Mouse (Mus musculus): ENCODE data around the gene Rbm39. TPM values are rescaled to one million over a fixed set of nuclear protein-coding genes. Genes with fewer than 3 reads are reported as not detected.

The Rbm39 gene
- polyA plus RNA-seq (2014; fragmentation: Nextera tagmentation; extraction: Ambion mirVana) = 502 and 507 TPM in 2 replicates

DNA sequence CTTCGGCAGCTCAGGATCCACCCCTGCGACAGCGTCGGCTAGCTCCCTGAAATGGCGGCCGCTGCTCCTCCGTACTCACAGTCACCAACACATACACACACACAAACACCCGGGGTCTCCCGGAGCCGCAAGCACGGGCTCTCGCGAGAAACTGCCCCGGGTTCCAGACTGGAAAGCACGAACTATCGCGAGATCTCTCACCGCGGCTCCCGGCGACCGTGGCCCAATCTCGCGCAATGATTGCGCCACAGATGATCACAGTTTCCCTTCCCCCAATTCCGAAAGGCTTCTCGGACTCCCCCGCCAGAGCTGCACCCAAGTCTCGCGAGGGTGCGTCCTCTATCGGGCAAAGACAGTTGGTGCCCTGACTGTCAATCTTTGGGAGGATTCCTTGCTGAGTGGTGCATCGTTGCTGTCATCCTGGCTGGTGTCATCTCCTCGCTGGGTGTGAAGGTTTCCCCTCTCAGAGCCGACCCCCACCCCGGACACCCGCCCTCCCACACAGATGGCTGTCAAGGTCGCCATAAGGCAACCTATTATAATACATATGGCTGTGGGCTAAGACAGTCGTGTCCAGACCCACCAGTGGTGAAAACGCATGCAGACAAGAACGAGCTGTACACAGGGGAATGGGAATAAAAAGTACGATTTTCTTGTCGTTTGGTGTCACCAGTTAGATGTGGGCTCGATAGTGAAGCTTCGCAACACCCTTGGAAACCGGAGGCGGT lies at the start of gene Rbm39:
TSS of gene Rbm39 (minus strand) at position 145 of the 728 bp plus-strand sequence.
- Histone ChIP-seq H3K4me3 (ENCODE audit: low read depth, low read length) (peak within 1 kb of the TSS; percentile 100), H3K4me1 (ENCODE audit: control insufficient read depth, insufficient read depth, low read length) (peaks cover 13% of the 10 kb centered on the region), H3K27me3 (replicated peaks; ENCODE audit: control insufficient read depth, insufficient read depth, low read length) (no peaks in the 10 kb centered on the region), H3K36me3 (ENCODE audit: control insufficient read depth, insufficient read depth, low read length) (peaks cover 23% of the 10 kb centered on the region), H3K9me3 (replicated peaks; ENCODE audit: control insufficient read depth, low read length) (no peaks in the 10 kb centered on the region), H3K9ac (ENCODE audit: low read length) (peak within 1 kb of the TSS; percentile 100), H3K4me2 (ENCODE audit: low read length) (peak within 1 kb of the TSS; percentile 77), H3K27ac (ENCODE audit: low read depth, low read length) (peak within 1 kb of the TSS; percentile 98)
- under 1% methylated on average over 47 of the region's 47 CpGs for WGBS
- DNase-seq (ENCODE audit: low spot score) (peak; percentile 100), ATAC-seq (peak; percentile 97)

DNA sequence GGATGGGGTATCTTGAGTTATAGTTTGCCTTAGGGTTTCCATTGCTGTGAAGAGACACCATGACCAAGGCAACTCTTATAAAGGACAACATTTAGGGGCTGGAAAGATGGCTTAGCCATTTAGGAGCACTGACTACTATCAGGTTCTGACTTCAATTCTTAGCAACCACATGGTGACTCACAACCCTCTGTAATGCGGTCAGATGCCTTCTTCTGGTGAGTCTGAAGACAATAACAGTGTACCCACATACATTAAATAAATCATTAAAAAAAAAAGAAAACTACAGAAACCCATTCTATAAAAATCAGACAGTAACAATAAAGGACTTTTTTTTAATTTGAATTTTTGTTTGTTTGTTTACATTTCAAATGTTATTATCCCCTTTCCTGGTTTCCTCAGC lies 49.1 kb upstream of the Rbm39 start:
- ATAC-seq (no peak), DNase-seq (ENCODE audit: low spot score) (no peak)
- Histone ChIP-seq H3K36me3 (ENCODE audit: control insufficient read depth, insufficient read depth, low read length) (peaks cover 44% of the 10 kb centered on the region), H3K27ac (ENCODE audit: low read depth, low read length) (no peak overlapping the region), H3K27me3 (replicated peaks; ENCODE audit: control insufficient read depth, insufficient read depth, low read length) (no peaks in the 10 kb centered on the region), H3K9me3 (replicated peaks; ENCODE audit: control insufficient read depth, low read length) (no peaks in the 10 kb centered on the region), H3K9ac (ENCODE audit: low read length) (no peak overlapping the region), H3K4me1 (ENCODE audit: control insufficient read depth, insufficient read depth, low read length) (no peaks in the 10 kb centered on the region), H3K4me2 (ENCODE audit: low read length) (no peak overlapping the region), H3K4me3 (ENCODE audit: low read depth, low read length) (no peak overlapping the region)
- 95% methylated on average over 1 of the region's 1 CpGs for WGBS

DNA sequence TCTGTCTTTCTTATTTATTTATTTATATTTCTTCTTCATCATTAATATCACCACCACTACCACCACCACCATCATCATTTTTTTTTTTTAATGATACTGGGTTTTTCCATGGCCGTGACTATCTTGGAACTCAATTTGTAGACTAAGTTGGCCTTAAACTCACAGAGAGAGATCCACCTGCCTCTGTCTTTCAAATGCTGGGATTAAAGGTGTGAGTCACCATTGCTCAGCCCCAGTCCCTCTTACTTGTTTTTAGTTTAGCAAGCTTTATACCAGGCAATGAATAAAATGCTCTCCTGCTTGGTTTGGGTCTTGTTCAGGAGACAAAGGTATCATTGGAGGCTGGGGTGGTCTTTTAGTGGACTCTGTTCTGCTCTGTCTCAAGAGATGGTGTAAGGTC lies 47.7 kb upstream of the Rbm39 start:
- H3K9ac ChIP-seq (ENCODE audit: low read length) = no peak overlapping the region

DNA sequence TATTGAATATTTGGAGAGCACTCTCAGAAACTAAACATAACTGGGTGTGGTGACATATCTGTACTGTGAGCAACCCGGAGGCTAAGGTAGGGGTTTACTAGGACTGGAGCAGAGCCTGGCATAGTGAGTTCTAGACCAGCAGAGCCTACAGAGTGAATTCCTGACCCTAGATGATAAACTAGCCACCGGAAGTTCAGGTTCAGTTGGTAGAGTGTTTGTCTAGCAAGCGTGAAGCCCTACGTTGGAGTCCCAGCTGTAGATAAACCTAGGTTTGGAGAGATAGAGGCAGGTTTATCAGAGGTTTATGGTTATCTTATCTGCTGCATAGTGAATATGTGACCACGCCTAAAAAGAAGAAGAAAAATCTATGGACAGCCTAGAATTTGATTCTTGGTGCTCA lies 44.0 kb upstream of the Rbm39 start:
- H3K4me3 ChIP-seq (ENCODE audit: low read depth, low read length) = no peak overlapping the region
- no peak overlapping the region for H3K4me2 ChIP-seq (ENCODE audit: low read length)
- H3K36me3 ChIP-seq (ENCODE audit: control insufficient read depth, insufficient read depth, low read length) = peaks cover 42% of the 10 kb centered on the region
- H3K27me3 ChIP-seq (replicated peaks; ENCODE audit: control insufficient read depth, insufficient read depth, low read length) = no peaks in the 10 kb centered on the region
- no peaks in the 10 kb centered on the region for H3K4me1 ChIP-seq (ENCODE audit: control insufficient read depth, insufficient read depth, low read length)
- no peak overlapping the region for H3K9ac ChIP-seq (ENCODE audit: low read length)
- H3K27ac ChIP-seq (ENCODE audit: low read depth, low read length) = no peak overlapping the region
- no peaks in the 10 kb centered on the region for H3K9me3 ChIP-seq (replicated peaks; ENCODE audit: control insufficient read depth, low read length)
- whole genome bisulfite sequencing = 96% methylated on average over 5 of the region's 5 CpGs
- ATAC-seq (no peak), DNase-seq (ENCODE audit: low spot score) (no peak)

More for the DNA sequence above, 47.7 kb upstream of the Rbm39 start:
- DNase-seq (ENCODE audit: low spot score) (no peak), ATAC-seq (no peak)
- Histone ChIP-seq H3K27ac (ENCODE audit: low read depth, low read length) (no peak overlapping the region), H3K9me3 (replicated peaks; ENCODE audit: control insufficient read depth, low read length) (no peaks in the 10 kb centered on the region), H3K4me2 (ENCODE audit: low read length) (no peak overlapping the region), H3K36me3 (ENCODE audit: control insufficient read depth, insufficient read depth, low read length) (peaks cover 48% of the 10 kb centered on the region), H3K4me3 (ENCODE audit: low read depth, low read length) (no peak overlapping the region), H3K4me1 (ENCODE audit: control insufficient read depth, insufficient read depth, low read length) (no peaks in the 10 kb centered on the region), H3K27me3 (replicated peaks; ENCODE audit: control insufficient read depth, insufficient read depth, low read length) (no peaks in the 10 kb centered on the region)
- WGBS = 97% methylated on average over 1 of the region's 1 CpGs

DNA sequence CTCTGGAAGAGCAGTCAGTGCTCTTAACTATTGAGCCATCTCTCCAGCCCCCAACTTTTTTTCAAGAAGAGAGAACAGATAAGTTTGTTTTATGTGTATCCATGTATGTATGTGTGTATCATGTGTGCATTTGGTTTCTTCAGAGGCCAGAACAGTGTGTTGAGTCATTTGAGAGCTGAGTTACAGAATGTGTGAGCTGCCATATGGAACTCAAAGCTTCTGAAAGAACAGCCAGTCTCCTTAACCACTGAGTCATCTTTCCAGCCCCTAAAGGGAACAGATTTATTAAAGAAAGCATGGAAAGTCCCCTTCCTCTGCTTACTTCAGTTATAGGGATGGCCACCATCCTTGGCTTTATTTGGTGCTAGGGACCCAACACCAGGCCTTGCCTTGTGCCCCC lies 42.1 kb upstream of the Rbm39 start:
- Histone ChIP-seq H3K36me3 (ENCODE audit: control insufficient read depth, insufficient read depth, low read length) (peaks cover 38% of the 10 kb centered on the region), H3K4me1 (ENCODE audit: control insufficient read depth, insufficient read depth, low read length) (no peaks in the 10 kb centered on the region), H3K4me2 (ENCODE audit: low read length) (no peak overlapping the region), H3K27ac (ENCODE audit: low read depth, low read length) (no peak overlapping the region), H3K9me3 (replicated peaks; ENCODE audit: control insufficient read depth, low read length) (no peaks in the 10 kb centered on the region), H3K4me3 (ENCODE audit: low read depth, low read length) (no peak overlapping the region), H3K27me3 (replicated peaks; ENCODE audit: control insufficient read depth, insufficient read depth, low read length) (no peaks in the 10 kb centered on the region), H3K9ac (ENCODE audit: low read length) (no peak overlapping the region)
- ATAC-seq = no peak
- no peak for DNase-seq (ENCODE audit: low spot score)

DNA sequence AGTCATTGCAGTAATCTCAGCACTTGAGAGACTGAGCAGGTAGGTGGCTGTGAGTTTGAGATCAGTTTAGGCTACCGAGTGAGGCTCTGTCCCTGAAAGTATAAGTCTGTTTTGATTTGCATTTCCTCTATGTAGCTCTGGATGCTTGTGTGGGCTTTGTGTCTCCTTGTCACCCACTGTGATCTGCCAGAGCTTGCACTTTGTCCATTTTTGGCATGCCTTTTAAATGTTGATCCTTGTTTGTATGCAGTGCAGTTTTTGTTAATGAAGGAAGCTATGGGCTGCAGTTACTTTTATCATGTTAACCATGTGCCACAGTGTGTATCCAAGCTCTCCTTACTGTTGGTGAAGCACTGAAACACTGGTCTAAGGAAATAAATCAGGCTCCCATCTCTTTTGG lies 37.7 kb upstream of the Rbm39 start:
- Histone ChIP-seq H3K27me3 (replicated peaks; ENCODE audit: control insufficient read depth, insufficient read depth, low read length) (no peaks in the 10 kb centered on the region), H3K9me3 (replicated peaks; ENCODE audit: control insufficient read depth, low read length) (no peaks in the 10 kb centered on the region), H3K36me3 (ENCODE audit: control insufficient read depth, insufficient read depth, low read length) (peaks cover 12% of the 10 kb centered on the region; the same call in 1 of the 2 replicates), H3K4me2 (ENCODE audit: low read length) (no peak overlapping the region), H3K27ac (ENCODE audit: low read depth, low read length) (no peak overlapping the region), H3K9ac (ENCODE audit: low read length) (no peak overlapping the region), H3K4me3 (ENCODE audit: low read depth, low read length) (no peak overlapping the region), H3K4me1 (ENCODE audit: control insufficient read depth, insufficient read depth, low read length) (no peaks in the 10 kb centered on the region)
- 35% methylated on average over 1 of the region's 1 CpGs for WGBS
- ATAC-seq = no peak
- DNase-seq (ENCODE audit: low spot score) = no peak

DNA sequence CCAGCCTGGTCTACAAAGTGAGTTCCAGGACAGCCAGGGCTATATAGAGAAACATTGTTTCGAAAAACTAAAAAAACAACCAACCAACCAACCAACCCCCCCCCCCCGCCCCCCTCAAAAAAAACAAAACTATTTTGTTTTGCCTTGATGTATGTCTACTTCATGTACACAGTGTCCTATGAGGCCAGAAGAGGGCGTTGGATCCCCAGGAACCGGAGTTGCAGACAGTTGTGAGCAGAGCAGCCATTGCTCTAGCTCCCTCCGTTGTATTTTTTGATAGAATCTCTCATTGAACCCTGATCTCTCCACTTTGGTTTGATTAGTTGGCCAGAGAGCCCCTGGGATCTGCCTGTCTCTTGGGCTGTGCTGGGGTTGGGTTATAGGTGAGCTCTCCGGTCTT lies 23.9 kb upstream of the Rbm39 start:
- H3K9me3 ChIP-seq (replicated peaks; ENCODE audit: control insufficient read depth, low read length) = no peaks in the 10 kb centered on the region
- H3K27ac ChIP-seq (ENCODE audit: low read depth, low read length) = no peak overlapping the region
- H3K4me1 ChIP-seq (ENCODE audit: control insufficient read depth, insufficient read depth, low read length) = peaks cover 13% of the 10 kb centered on the region
- 97% methylated on average over 6 of the region's 6 CpGs for WGBS
- no peak overlapping the region for H3K9ac ChIP-seq (ENCODE audit: low read length)
- no peaks in the 10 kb centered on the region for H3K27me3 ChIP-seq (replicated peaks; ENCODE audit: control insufficient read depth, insufficient read depth, low read length)
- no peak for DNase-seq (ENCODE audit: low spot score)
- H3K36me3 ChIP-seq (ENCODE audit: control insufficient read depth, insufficient read depth, low read length) = peaks cover 8% of the 10 kb centered on the region; the same call in 1 of the 2 replicates
- H3K4me2 ChIP-seq (ENCODE audit: low read length) = no peak overlapping the region
- ATAC-seq = no peak
- H3K4me3 ChIP-seq (ENCODE audit: low read depth, low read length) = no peak overlapping the region

DNA sequence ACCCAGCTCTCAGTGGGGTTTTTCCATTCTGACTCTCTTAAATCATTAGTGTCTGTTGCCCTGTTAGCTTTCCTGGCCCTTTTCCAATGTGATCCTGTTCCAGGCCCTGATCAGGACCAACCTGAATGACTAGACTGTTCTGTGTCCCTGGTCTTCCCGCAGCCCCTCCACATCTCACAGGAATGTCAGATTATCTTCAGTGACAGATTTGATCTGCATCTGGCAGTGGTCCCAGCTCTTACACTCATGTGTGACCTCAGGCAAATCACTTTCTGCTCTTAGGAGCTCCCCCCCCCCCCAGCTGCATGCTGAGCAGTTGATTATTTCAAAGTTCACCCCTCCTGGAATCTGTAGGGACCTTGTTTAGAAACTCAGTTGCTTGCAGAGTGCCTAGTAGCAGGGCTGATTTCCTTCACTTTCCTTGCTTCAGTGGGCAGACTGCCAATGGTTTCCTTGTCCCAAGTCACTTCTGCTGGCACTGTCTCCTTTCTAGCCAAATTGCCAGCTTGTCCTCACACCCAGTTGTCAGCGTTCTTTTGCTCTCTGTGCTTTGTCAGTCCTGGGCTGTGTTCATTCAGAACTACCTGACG lies 22.9 kb upstream of the Rbm39 start:
- Histone ChIP-seq H3K4me1 (ENCODE audit: control insufficient read depth, insufficient read depth, low read length) (peaks cover 17% of the 10 kb centered on the region), H3K4me2 (ENCODE audit: low read length) (no peak overlapping the region), H3K9me3 (replicated peaks; ENCODE audit: control insufficient read depth, low read length) (no peaks in the 10 kb centered on the region), H3K27ac (ENCODE audit: low read depth, low read length) (peak overlapping the region; percentile 72), H3K9ac (ENCODE audit: low read length) (no peak overlapping the region), H3K27me3 (replicated peaks; ENCODE audit: control insufficient read depth, insufficient read depth, low read length) (no peaks in the 10 kb centered on the region), H3K36me3 (ENCODE audit: control insufficient read depth, insufficient read depth, low read length) (peaks cover 8% of the 10 kb centered on the region; the same call in 1 of the 2 replicates), H3K4me3 (ENCODE audit: low read depth, low read length) (no peak overlapping the region)
- peak; percentile 71 for ATAC-seq
- WGBS = 18% methylated on average over 3 of the region's 3 CpGs
- peak; percentile 83 for DNase-seq (ENCODE audit: low spot score)

DNA sequence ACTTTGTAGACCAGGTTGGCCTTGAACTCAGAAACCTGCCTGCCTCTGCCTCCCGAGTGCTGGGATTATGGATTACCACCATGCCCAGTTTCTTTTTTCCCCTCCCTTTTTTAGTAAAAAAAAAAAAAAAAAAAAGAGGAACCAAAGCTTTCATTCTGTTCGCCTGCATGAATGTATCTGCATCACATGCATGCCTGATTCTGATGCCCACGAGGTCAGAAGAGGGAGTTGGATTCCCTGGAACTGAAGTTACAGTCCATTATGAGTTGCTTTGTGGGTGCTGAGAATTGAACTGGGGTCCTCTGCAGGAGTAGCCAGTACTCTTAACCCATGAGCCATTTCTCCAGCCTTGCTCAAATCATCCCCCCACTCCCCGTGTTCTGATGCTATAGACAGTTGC lies 21.4 kb upstream of the Rbm39 start:
- no peak for ATAC-seq
- 93% methylated on average over 4 of the region's 4 CpGs for WGBS

More for the DNA sequence above, 21.4 kb upstream of the Rbm39 start:
- Histone ChIP-seq H3K4me3 (ENCODE audit: low read depth, low read length) (no peak overlapping the region), H3K36me3 (ENCODE audit: control insufficient read depth, insufficient read depth, low read length) (0 out of 2 replicates have a peak, but pooled peaks cover 8% of the 10 kb centered on the region), H3K27me3 (replicated peaks; ENCODE audit: control insufficient read depth, insufficient read depth, low read length) (no peaks in the 10 kb centered on the region), H3K27ac (ENCODE audit: low read depth, low read length) (no peak overlapping the region), H3K9ac (ENCODE audit: low read length) (no peak overlapping the region), H3K9me3 (replicated peaks; ENCODE audit: control insufficient read depth, low read length) (no peaks in the 10 kb centered on the region), H3K4me1 (ENCODE audit: control insufficient read depth, insufficient read depth, low read length) (peaks cover 21% of the 10 kb centered on the region), H3K4me2 (ENCODE audit: low read length) (no peak overlapping the region)
- no peak for DNase-seq (ENCODE audit: low spot score)
